Mouse (Mus musculus) ES-Bruce4 (cell line): ENCODE results near the gene Btg3. TPM values are rescaled to one million over a fixed set of nuclear protein-coding genes. Genes with fewer than 3 reads are reported as not detected.

ENCODE experiments used
- H3K27ac ChIP-seq: 2 replicates; pipeline ENCODE4 v1.5.1; 2012; ENCODE audit warnings: low read length, inconsistent platforms; ENCODE audit not compliant: insufficient read depth
- H3K27me3 ChIP-seq: 2 replicates; pipeline ENCODE4 v1.6.1; 2012; ENCODE audit warnings: mild to moderate bottlenecking, low read length, inconsistent platforms; ENCODE audit not compliant: control insufficient read depth, poor library complexity, insufficient read depth, severe bottlenecking
- H3K36me3 ChIP-seq: 2 replicates; pipeline ENCODE4 v1.6.1; 2012; ENCODE audit warnings: inconsistent platforms, mild to moderate bottlenecking, low read length, moderate library complexity; ENCODE audit not compliant: control insufficient read depth, poor library complexity, insufficient read depth, severe bottlenecking
- H3K4me1 ChIP-seq: one replicate; pipeline ENCODE4 v1.8.1; 2011; ENCODE audit warnings: low read length; ENCODE audit not compliant: control insufficient read depth, insufficient read depth
- H3K4me3 ChIP-seq: 2 replicates; pipeline ENCODE4 v1.5.1; 2011; ENCODE audit warnings: low read depth, mild to moderate bottlenecking, low read length
- H3K9ac ChIP-seq: 2 replicates; pipeline ENCODE4 v1.6.1; 2012; ENCODE audit warnings: low read depth, mild to moderate bottlenecking, inconsistent platforms; ENCODE audit not compliant: poor library complexity, severe bottlenecking
- H3K9me3 ChIP-seq: replicated peaks from 2 replicates; pipeline ENCODE4 v1.6.1; 2012; ENCODE audit warnings: mild to moderate bottlenecking, low read length, inconsistent platforms; ENCODE audit not compliant: control insufficient read depth, poor library complexity, insufficient read depth, severe bottlenecking
- CTCF ChIP-seq: IDR thresholded peaks from one replicate; pipeline ENCODE4 v1.8.1; 2011; ENCODE audit warnings: low read depth, low read length
- EP300 ChIP-seq: IDR thresholded peaks from 2 replicates; pipeline ENCODE4 v1.6.1; 2011; ENCODE audit warnings: low read depth, low read length; ENCODE audit not compliant: insufficient read depth
- POLR2A ChIP-seq: IDR thresholded peaks from one replicate; pipeline ENCODE4 v1.8.1; 2011; ENCODE audit warnings: low read length; ENCODE audit not compliant: insufficient read depth
- polyA plus RNA-seq: library from polyadenylated mRNA; stranded (reverse); fragments of >200 nt; gene quantifications from 2 replicates; pipeline ENCODE4 v1.2.4, GENCODE M21; 2011; ENCODE audit warnings: low read depth; ENCODE audit not compliant: missing spikeins, insufficient read depth, insufficient read length

Gene Btg3
- polyA plus RNA-seq = 53.3 and 55.7 TPM in 2 replicates

GRCm38 (mm10) chr16:78376745-78377570, at the start of gene Btg3:
Gene Btg3 (minus strand): TSS chr16:78377192.
- Histone ChIP-seq H3K9me3 (no peaks in the 10 kb centered on the region), H3K36me3 (peaks cover 12% of the 10 kb centered on the region), H3K9ac (peak within 1 kb of the TSS; percentile 98), H3K27ac (no peak within 1 kb of the TSS), H3K4me1 (no peaks in the 10 kb centered on the region), H3K4me3 (peak within 1 kb of the TSS; percentile 87), H3K27me3 (no peaks in the 10 kb centered on the region)
- TF ChIP-seq POLR2A (peak; percentile 46), CTCF (no peak), EP300 (no peak)

GRCm38 (mm10) chr16:78417733-78418132, 40.7 kb upstream of the Btg3 start:
- Histone ChIP-seq H3K27me3 (no peaks in the 10 kb centered on the region), H3K9ac (no peak overlapping the region), H3K4me3 (no peak overlapping the region), H3K36me3 (no peaks in the 10 kb centered on the region), H3K27ac (no peak overlapping the region), H3K4me1 (peaks cover 2% of the 10 kb centered on the region), H3K9me3 (no peaks in the 10 kb centered on the region)
- TF ChIP-seq POLR2A (no peak), CTCF (no peak), EP300 (0 out of 2 replicates have a peak, but pooled peaks have one; percentile 9)

DNA sequence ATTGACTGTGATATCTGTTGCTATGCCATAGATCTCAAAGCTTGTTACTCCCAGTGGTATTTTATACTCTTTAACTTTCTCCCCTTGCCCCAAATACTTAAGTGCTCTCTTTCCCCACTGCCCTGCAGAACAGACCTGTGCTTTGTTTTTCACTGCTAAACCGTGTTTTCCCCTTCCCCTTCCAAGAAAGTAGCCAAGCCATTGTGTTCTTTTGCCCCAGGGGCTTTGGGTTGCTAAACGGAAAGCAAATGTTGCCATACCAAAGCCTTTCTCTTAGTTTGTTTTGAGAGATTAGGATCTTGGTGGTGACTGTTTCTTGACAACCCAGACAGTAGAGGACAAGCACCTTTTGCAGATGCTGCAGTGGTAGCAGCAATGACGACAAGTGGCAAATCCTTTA, 39.5 kb upstream of the Btg3 start:
- TF ChIP-seq EP300 (no peak), CTCF (no peak), POLR2A (no peak)
- Histone ChIP-seq H3K36me3 (no peaks in the 10 kb centered on the region), H3K27ac (no peak overlapping the region), H3K9ac (no peak overlapping the region), H3K9me3 (no peaks in the 10 kb centered on the region), H3K4me3 (no peak overlapping the region), H3K27me3 (no peaks in the 10 kb centered on the region), H3K4me1 (peaks cover 2% of the 10 kb centered on the region)

DNA sequence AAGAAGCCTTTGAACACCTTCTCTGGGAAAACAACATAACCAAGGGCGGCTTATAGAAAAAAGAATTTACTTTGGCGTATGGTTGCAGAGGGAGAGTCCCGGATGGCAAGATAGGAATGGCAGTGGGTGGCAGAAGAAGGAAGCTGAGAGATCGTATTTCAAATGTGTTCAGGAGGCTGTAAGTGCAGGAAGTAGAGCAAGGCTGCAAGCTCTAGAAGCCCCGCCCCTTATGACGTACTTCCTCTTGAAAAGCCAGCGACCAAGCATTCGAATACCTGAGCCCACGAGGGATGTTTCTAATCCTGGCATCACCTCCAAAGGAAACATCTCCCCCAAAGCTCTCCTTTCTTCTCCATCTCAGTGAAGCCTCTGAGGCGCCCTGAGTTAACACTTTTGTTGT, 33.0 kb upstream of the Btg3 start:
- Histone ChIP-seq H3K4me3 (no peak overlapping the region), H3K27ac (no peak overlapping the region), H3K9me3 (no peaks in the 10 kb centered on the region; the same call in 1 of the 2 replicates), H3K27me3 (no peaks in the 10 kb centered on the region), H3K36me3 (no peaks in the 10 kb centered on the region), H3K4me1 (no peaks in the 10 kb centered on the region), H3K9ac (no peak overlapping the region)
- TF ChIP-seq EP300 (no peak), CTCF (no peak), POLR2A (no peak)

GRCm38 (mm10) chr16:78407855-78408254, 30.9 kb upstream of the Btg3 start:
- Histone ChIP-seq H3K9me3 (peaks cover 4% of the 10 kb centered on the region; the same call in 1 of the 2 replicates), H3K4me1 (no peaks in the 10 kb centered on the region), H3K27me3 (no peaks in the 10 kb centered on the region), H3K4me3 (no peak overlapping the region), H3K9ac (no peak overlapping the region), H3K27ac (no peak overlapping the region), H3K36me3 (no peaks in the 10 kb centered on the region)
- TF ChIP-seq EP300 (no peak), POLR2A (no peak)

GRCm38 (mm10) chr16:78406657-78407056, 29.7 kb upstream of the Btg3 start:
- TF ChIP-seq EP300 (no peak), POLR2A (no peak), CTCF (no peak)

More at GRCm38 (mm10) chr16:78406657-78407056, 29.7 kb upstream of the Btg3 start:
- no peak overlapping the region for H3K4me3 ChIP-seq
- H3K36me3 ChIP-seq = no peaks in the 10 kb centered on the region
- no peaks in the 10 kb centered on the region for H3K27me3 ChIP-seq
- H3K9me3 ChIP-seq = peaks cover 4% of the 10 kb centered on the region; the same call in 1 of the 2 replicates
- H3K27ac ChIP-seq = no peak overlapping the region
- H3K4me1 ChIP-seq = no peaks in the 10 kb centered on the region
- no peak overlapping the region for H3K9ac ChIP-seq
